Mouse (Mus musculus): Measurements from ENCODE around the gene Nop56. TPM values are rescaled to one million over a fixed set of nuclear protein-coding genes. Genes with fewer than 3 reads are reported as not detected.

Nop56 gene
- total and polyA plus RNA-seq, 3 experiments: 556 to 1,867 (median 594) TPM

- peak; percentile 60; the same call in 1 of the 2 replicates for TF ChIP-seq MYC (IDR thresholded peaks at IDR 0.05; ENCODE audit: low read depth, low read length)
- no peak for TF ChIP-seq MEF2A (IDR thresholded peaks at IDR 0.05; ENCODE audit: extremely low read depth, insufficient replicate concordance, low read depth, low read length, poor library complexity, severe bottlenecking)
- TF ChIP-seq ZMIZ1 (IDR thresholded peaks at IDR 0.05; ENCODE audit: low read depth, low read length): peak; percentile 94
- no peak for TF ChIP-seq RCOR1 (IDR thresholded peaks at IDR 0.05; ENCODE audit: low read depth, low read length)
- peak; percentile 83 for TF ChIP-seq ELF1 (IDR thresholded peaks at IDR 0.05; ENCODE audit: low read depth, low read length)
- TF ChIP-seq USF2 (IDR thresholded peaks at IDR 0.05; ENCODE audit: borderline replicate concordance in 1 of 2, insufficient read depth in 1 of 2, low read depth in 1 of 2, low read length in 2 of 2): no peak
- peak; percentile 82 for TF ChIP-seq TCF12 (IDR thresholded peaks at IDR 0.05; ENCODE audit: low read depth, low read length)
- no peak for TF ChIP-seq JUND (IDR thresholded peaks at IDR 0.05; ENCODE audit: low read depth, low read length)
- peak; percentile 70 for TF ChIP-seq KAT2A (conservative IDR thresholded peaks at IDR 0.05; ENCODE audit: low read depth, low read length)
- TF ChIP-seq HCFC1 (IDR thresholded peaks at IDR 0.05; ENCODE audit: low read depth, low read length): peak; percentile 93
Observed at GRCm38 (mm10) chr2:130283854-130284654, 9.8 kb downstream of the Nop56 start, which contains the start of gene Idh3b (continued).

- TF ChIP-seq ZNF384 (IDR thresholded peaks at IDR 0.05; ENCODE audit: low read depth, low read length): no peak
- TF ChIP-seq RCOR1 (IDR thresholded peaks at IDR 0.05; ENCODE audit: low read depth, low read length): peak; percentile 23; the same call in 1 of the 2 replicates
- no peak for TF ChIP-seq UBTF (IDR thresholded peaks at IDR 0.05; ENCODE audit: borderline replicate concordance, insufficient read depth, low read depth, low read length)
- no peak for DNase-seq (ENCODE audit: low read depth, low spot score)
- H3K9me3 ChIP-seq (replicated peaks; ENCODE audit: insufficient read depth, low read length): no peaks in the 10 kb centered on the region
Observed at GRCm38 (mm10) chr2:130289086-130289485, 14.9 kb downstream of the Nop56 start.

GRCm38 (mm10) chr2:130291434-130291833 lies 17.2 kb downstream of the Nop56 start:
- Histone ChIP-seq H3K27me3 (ENCODE audit: control insufficient read depth in 1 of 2, insufficient read depth in 2 of 2, low read length in 2 of 2) (no peaks in the 10 kb centered on the region), H3K36me3 (ENCODE audit: control insufficient read depth in 1 of 2, insufficient read depth in 2 of 2, low read length in 2 of 2) (peaks cover 0 to 9% of the 10 kb centered on the region in 2 experiments; a peak in 2 of 4 replicates), H3K4me1 (ENCODE audit: control insufficient read depth in 1 of 2, insufficient read depth in 2 of 2, low read length in 2 of 2) (peaks cover 6 to 17% of the 10 kb centered on the region in 2 experiments; a peak in 3 of 4 replicates), H3K79me2 (ENCODE audit: control insufficient read depth, insufficient read depth, low read length, poor library complexity) (no peaks in the 10 kb centered on the region), H3K4me3 (ENCODE audit: control insufficient read depth in 1 of 2, insufficient read depth in 1 of 2, low read depth in 2 of 2, low read length in 2 of 2) (no peak overlapping the region), H3K9me3 (replicated peaks; ENCODE audit: insufficient read depth, low read length) (no peaks in the 10 kb centered on the region), H3K27ac (ENCODE audit: control insufficient read depth, low read depth, low read length) (no peak overlapping the region), H3K9ac (ENCODE audit: control insufficient read depth, low read depth, low read length, poor library complexity, severe bottlenecking) (no peak overlapping the region)
- peak; percentile 82 for DNase-seq (ENCODE audit: low read depth, low spot score)
- TF ChIP-seq GABPA (IDR thresholded peaks at IDR 0.05; ENCODE audit: low read depth, low read length): no peak
- peak; percentile 97 for TF ChIP-seq SMC3 (IDR thresholded peaks at IDR 0.05; ENCODE audit: low read depth, low read length)
- peak; percentile 60; the same call in 1 of the 2 replicates for TF ChIP-seq SIN3A (IDR thresholded peaks at IDR 0.05; ENCODE audit: low read length)
- no peak for TF ChIP-seq MEF2A (IDR thresholded peaks at IDR 0.05; ENCODE audit: extremely low read depth, insufficient replicate concordance, low read depth, low read length, poor library complexity, severe bottlenecking)
- no peak for TF ChIP-seq USF2 (IDR thresholded peaks at IDR 0.05; ENCODE audit: borderline replicate concordance in 1 of 2, insufficient read depth in 1 of 2, low read depth in 1 of 2, low read length in 2 of 2)
- no peak for TF ChIP-seq E2F4 (IDR thresholded peaks at IDR 0.05; ENCODE audit: borderline replicate concordance, low read depth, low read length)
- TF ChIP-seq POLR2AphosphoS2 (IDR thresholded peaks at IDR 0.05; ENCODE audit: low read length): no peak
- TF ChIP-seq USF1 (IDR thresholded peaks at IDR 0.05; ENCODE audit: low read depth, low read length): peak; percentile 67; the same call in 1 of the 2 replicates
- TF ChIP-seq NELFE (IDR thresholded peaks at IDR 0.05; ENCODE audit: low read depth, low read length): no peak
- no peak for TF ChIP-seq POLR2AphosphoS5 (IDR thresholded peaks at IDR 0.05; ENCODE audit: borderline replicate concordance, low read depth, low read length)
- TF ChIP-seq HCFC1 (IDR thresholded peaks at IDR 0.05; ENCODE audit: low read depth, low read length): no peak
- TF ChIP-seq MXI1 (IDR thresholded peaks at IDR 0.05; ENCODE audit: low read depth, low read length): no peak
- TF ChIP-seq MYC (IDR thresholded peaks at IDR 0.05; ENCODE audit: low read depth, low read length): no peak
- no peak for TF ChIP-seq MYB (IDR thresholded peaks at IDR 0.05; ENCODE audit: low read depth, low read length)
- TF ChIP-seq GATA1 (IDR thresholded peaks at IDR 0.05; ENCODE audit: low read depth, low read length): no peak
- no peak for TF ChIP-seq CHD1 (IDR thresholded peaks at IDR 0.05; ENCODE audit: low read depth, low read length)
- no peak for TF ChIP-seq ZNF384 (IDR thresholded peaks at IDR 0.05; ENCODE audit: low read depth, low read length)
- no peak for TF ChIP-seq TAL1 (IDR thresholded peaks at IDR 0.05; ENCODE audit: low read length)
- no peak for TF ChIP-seq MAX (IDR thresholded peaks at IDR 0.05; ENCODE audit: low read length)

More at GRCm38 (mm10) chr2:130289086-130289485, 14.9 kb downstream of the Nop56 start:
- Histone ChIP-seq H3K27me3 (ENCODE audit: control insufficient read depth in 1 of 2, insufficient read depth in 2 of 2, low read length in 2 of 2) (no peaks in the 10 kb centered on the region), H3K4me1 (ENCODE audit: control insufficient read depth in 1 of 2, insufficient read depth in 2 of 2, low read length in 2 of 2) (peaks cover under 1 to 11% of the 10 kb centered on the region in 2 experiments; a peak in 3 of 4 replicates), H3K79me2 (ENCODE audit: control insufficient read depth, insufficient read depth, low read length, poor library complexity) (peaks cover 4% of the 10 kb centered on the region), H3K4me3 (ENCODE audit: control insufficient read depth in 1 of 2, insufficient read depth in 1 of 2, low read depth in 2 of 2, low read length in 2 of 2) (no peak overlapping the region), H3K36me3 (ENCODE audit: control insufficient read depth in 1 of 2, insufficient read depth in 2 of 2, low read length in 2 of 2) (peaks cover 0 to 8% of the 10 kb centered on the region in 2 experiments; a peak in 2 of 4 replicates), H3K9ac (ENCODE audit: control insufficient read depth, low read depth, low read length, poor library complexity, severe bottlenecking) (no peak overlapping the region), H3K27ac (ENCODE audit: control insufficient read depth, low read depth, low read length) (no peak overlapping the region)
